Mouse (Mus musculus) kidney, adult 2 months (tissue): Measurements from ENCODE around the gene Map2k6. TPM values are rescaled to one million over a fixed set of nuclear protein-coding genes. Genes with fewer than 3 reads are reported as not detected.
A peak's percentile ranks its signal among the peaks of the same experiment; 100 is the strongest.

Source experiments
- DNase-seq: peaks from one replicate; pipeline ENCODE4 v3.0.0; 2021
- H3K27ac ChIP-seq: fragments of 200-500 bp; 2 replicates; pipeline ENCODE4 v1.5.1; 2012; ENCODE audit warnings: low read depth, low read length, control low read depth, inconsistent platforms; ENCODE audit not compliant: insufficient read depth
- H3K27me3 ChIP-seq: fragments of 200-500 bp; replicated peaks from 2 replicates; pipeline ENCODE4 v1.6.1; 2012; ENCODE audit warnings: mild to moderate bottlenecking, moderate library complexity, low read length, inconsistent platforms; ENCODE audit not compliant: control insufficient read depth, insufficient read depth
- H3K36me3 ChIP-seq: fragments of 200-500 bp; 2 replicates; pipeline ENCODE4 v1.6.1; 2012; ENCODE audit warnings: mild to moderate bottlenecking, moderate library complexity, low read length, inconsistent platforms; ENCODE audit not compliant: control insufficient read depth, insufficient read depth
- H3K4me1 ChIP-seq: fragments of 200-500 bp; 2 replicates; pipeline ENCODE4 v1.6.1; 2011; ENCODE audit warnings: low read length; ENCODE audit not compliant: control insufficient read depth, insufficient read depth
- H3K4me3 ChIP-seq: fragments of 200-500 bp; 2 replicates; pipeline ENCODE4 v1.5.1; 2011; ENCODE audit warnings: mild to moderate bottlenecking, low read depth, low read length, control low read depth; ENCODE audit not compliant: insufficient read depth
- CTCF ChIP-seq: fragments of 200-500 bp; conservative IDR thresholded peaks from 2 replicates; pipeline ENCODE4 v1.5.1; 2011; ENCODE audit warnings: low read depth, mild to moderate bottlenecking, control low read depth, low read length, moderate library complexity, mixed read lengths; ENCODE audit not compliant: insufficient read depth, insufficient read length
- POLR2A ChIP-seq: fragments of 200-500 bp; IDR thresholded peaks from one replicate; pipeline ENCODE4 v1.6.1; 2011; ENCODE audit warnings: low read depth, low read length, control low read depth
- WGBS: fragments of 180-500 bp; shearing (Covaris S2); methylation state at CpG from one replicate; pipeline ENCODE4 v1.1.7; 2018; 5-methylcytosine and 5-hydroxymethylcytosine counted together
- polyA plus RNA-seq: library from polyadenylated mRNA; depleted of rRNA; stranded (reverse); fragments of >200 nt; gene quantifications from 2 replicates; pipeline ENCODE4 v1.2.3, GENCODE M21; 2012

Gene Map2k6
- polyA plus RNA-seq, 1 experiment = 6.6 TPM

GRCm38 (mm10) chr11:110463801-110464200 lies 64.9 kb downstream of the Map2k6 start:
- Histone ChIP-seq H3K36me3 (no peaks in the 10 kb centered on the region), H3K4me3 (no peak overlapping the region), H3K27me3 (no peaks in the 10 kb centered on the region), H3K4me1 (peaks cover 15% of the 10 kb centered on the region; the same call in 1 of the 2 replicates), H3K27ac (peak overlapping the region; percentile 61)
- TF ChIP-seq POLR2A (no peak), CTCF (no peak)
- 73% methylated on average over 9 of the region's 9 CpGs for WGBS
- DNase-seq = no peak

- Histone ChIP-seq H3K36me3 (no peaks in the 10 kb centered on the region), H3K4me1 (peaks cover 3% of the 10 kb centered on the region; the same call in 1 of the 2 replicates), H3K27me3 (no peaks in the 10 kb centered on the region), H3K27ac (no peak overlapping the region), H3K4me3 (no peak overlapping the region)
- 98% methylated on average over 2 of the region's 2 CpGs for WGBS
- no peak for TF ChIP-seq CTCF
- TF ChIP-seq POLR2A = no peak
- DNase-seq = no peak
These were observed 70.1 kb downstream of the Map2k6 start for GRCm38 (mm10) chr11:110469054-110469453.

- 67% methylated on average over 8 of the region's 8 CpGs for WGBS
- Histone ChIP-seq H3K4me1 (peaks cover 6% of the 10 kb centered on the region; the same call in 1 of the 2 replicates), H3K4me3 (no peak overlapping the region), H3K36me3 (no peaks in the 10 kb centered on the region), H3K27me3 (no peaks in the 10 kb centered on the region), H3K27ac (no peak overlapping the region)
- TF ChIP-seq POLR2A (no peak), CTCF (no peak)
- DNase-seq = no peak
These were observed 71.8 kb downstream of the Map2k6 start for GRCm38 (mm10) chr11:110470561-110471273.

GRCm38 (mm10) chr11:110471362-110471761 lies 72.4 kb downstream of the Map2k6 start:
- TF ChIP-seq POLR2A = no peak
- TF ChIP-seq CTCF = no peak
- Histone ChIP-seq H3K36me3 (no peaks in the 10 kb centered on the region), H3K27me3 (no peaks in the 10 kb centered on the region), H3K27ac (no peak overlapping the region), H3K4me3 (no peak overlapping the region), H3K4me1 (peaks cover 6% of the 10 kb centered on the region; the same call in 1 of the 2 replicates)
- WGBS = 86% methylated on average over 2 of the region's 2 CpGs
- DNase-seq = no peak

- 90% methylated on average over 5 of the region's 5 CpGs for WGBS
- Histone ChIP-seq H3K36me3 (no peaks in the 10 kb centered on the region), H3K27ac (no peak overlapping the region), H3K27me3 (no peaks in the 10 kb centered on the region), H3K4me1 (peaks cover 8% of the 10 kb centered on the region; the same call in 1 of the 2 replicates), H3K4me3 (no peak overlapping the region)
- DNase-seq = no peak
- no peak for TF ChIP-seq CTCF
- no peak for TF ChIP-seq POLR2A
These were observed 73.2 kb downstream of the Map2k6 start for GRCm38 (mm10) chr11:110472078-110472477.

- Histone ChIP-seq H3K27me3 (no peaks in the 10 kb centered on the region), H3K27ac (no peak overlapping the region), H3K4me1 (peaks cover 20% of the 10 kb centered on the region), H3K4me3 (no peak overlapping the region), H3K36me3 (no peaks in the 10 kb centered on the region)
- no peak for TF ChIP-seq CTCF
- TF ChIP-seq POLR2A = no peak
- WGBS = 94% methylated on average over 16 of the region's 16 CpGs
- no peak for DNase-seq
These were observed 74.6 kb downstream of the Map2k6 start for GRCm38 (mm10) chr11:110473495-110473894.

- Histone ChIP-seq H3K27me3 (no peaks in the 10 kb centered on the region), H3K4me1 (peaks cover 31% of the 10 kb centered on the region), H3K4me3 (no peak overlapping the region), H3K36me3 (no peaks in the 10 kb centered on the region), H3K27ac (peak overlapping the region; percentile 94)
- WGBS = 63% methylated on average over 5 of the region's 5 CpGs
- TF ChIP-seq CTCF (no peak), POLR2A (no peak)
- peak; percentile 69 for DNase-seq
These were observed 77.6 kb downstream of the Map2k6 start for GRCm38 (mm10) chr11:110476361-110477151.
